Mouse (Mus musculus) spleen, adult 2 months (tissue): Measurements from ENCODE around the gene Rab3a. TPM values are rescaled to one million over a fixed set of nuclear protein-coding genes. Genes with fewer than 3 reads are reported as not detected.

Experiments
- DNase-seq, 2 experiments: peaks; one replicate each; pipeline versions ENCODE4 v3.0.0 to v3.0.0-alpha.2; 2012 to 2021; ENCODE audit warnings: low spot score in 2 of 2, low read depth in 1 of 2
- H3K27ac ChIP-seq: fragments of 200-500 bp; 2 replicates; pipeline ENCODE4 v1.5.1; 2012; ENCODE audit warnings: low read length, inconsistent platforms; ENCODE audit not compliant: insufficient read depth
- H3K27me3 ChIP-seq: fragments of 200-500 bp; 2 replicates; pipeline ENCODE4 v1.6.1; 2012; ENCODE audit warnings: mild to moderate bottlenecking, moderate library complexity, low read length, inconsistent platforms; ENCODE audit not compliant: control insufficient read depth, insufficient read depth
- H3K36me3 ChIP-seq: fragments of 200-500 bp; 2 replicates; pipeline ENCODE4 v1.6.1; 2012; ENCODE audit warnings: mild to moderate bottlenecking, low read length, inconsistent platforms; ENCODE audit not compliant: control insufficient read depth, insufficient read depth
- H3K4me1 ChIP-seq: fragments of 200-500 bp; 2 replicates; pipeline ENCODE4 v1.6.1; 2011; ENCODE audit warnings: inconsistent platforms; ENCODE audit not compliant: control insufficient read depth, insufficient read depth, insufficient read length
- H3K4me3 ChIP-seq: fragments of 200-500 bp; 2 replicates; pipeline ENCODE4 v1.5.1; 2011; ENCODE audit warnings: mild to moderate bottlenecking, inconsistent platforms; ENCODE audit not compliant: insufficient read depth, insufficient read length; ENCODE audit errors: extremely low read depth
- CTCF ChIP-seq: fragments of 200-500 bp; IDR thresholded peaks from 2 replicates; pipeline ENCODE4 v1.5.1; 2011; ENCODE audit warnings: mild to moderate bottlenecking, inconsistent platforms; ENCODE audit not compliant: insufficient read depth, insufficient read length, insufficient replicate concordance; ENCODE audit errors: extremely low read depth
- POLR2A ChIP-seq: fragments of 200-500 bp; IDR thresholded peaks from 2 replicates; pipeline ENCODE4 v1.6.1; 2011; ENCODE audit warnings: low read depth, low read length, inconsistent platforms
- WGBS: fragments of 180-500 bp; shearing (Covaris S2); methylation state at CpG from one replicate; pipeline ENCODE4 v1.1.7; 2018; 5-methylcytosine and 5-hydroxymethylcytosine counted together
- polyA plus RNA-seq: library from polyadenylated mRNA; depleted of rRNA; stranded (reverse); fragments of >200 nt; gene quantifications from 2 replicates; pipeline ENCODE4 v1.2.3, GENCODE M21; 2012

Rab3a gene
- polyA plus RNA-seq, 1 experiment: 12.1 TPM

DNA sequence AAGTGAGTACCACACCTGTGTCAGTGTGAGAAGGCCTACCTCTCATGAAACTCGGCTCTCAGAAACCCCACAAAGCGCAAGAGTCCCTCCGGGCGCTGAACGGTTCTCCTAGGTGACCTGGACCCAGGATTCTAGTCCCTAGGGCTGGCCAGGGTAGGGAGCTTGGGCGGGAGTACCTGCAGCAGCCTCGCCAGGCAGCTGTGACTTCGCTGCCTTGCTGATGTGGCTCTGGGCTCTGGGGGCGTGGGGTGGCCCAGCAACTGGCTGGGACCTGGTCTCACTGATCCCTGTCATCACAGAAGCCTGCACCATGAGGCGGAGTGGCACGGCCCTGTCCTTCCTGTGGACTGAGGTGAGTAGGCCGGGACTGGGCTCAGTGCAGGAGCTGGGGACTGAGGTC lies 30.3 kb upstream of the Rab3a start:
- WGBS: 89% methylated on average over 12 of the region's 12 CpGs
- Histone ChIP-seq H3K27ac (no peak overlapping the region), H3K4me1 (no peaks in the 10 kb centered on the region; the same call in 1 of the 2 replicates), H3K4me3 (no peak overlapping the region), H3K36me3 (no peaks in the 10 kb centered on the region), H3K27me3 (no peaks in the 10 kb centered on the region)
- no peak for DNase-seq
- no peak for TF ChIP-seq POLR2A
- TF ChIP-seq CTCF: no peak

DNA sequence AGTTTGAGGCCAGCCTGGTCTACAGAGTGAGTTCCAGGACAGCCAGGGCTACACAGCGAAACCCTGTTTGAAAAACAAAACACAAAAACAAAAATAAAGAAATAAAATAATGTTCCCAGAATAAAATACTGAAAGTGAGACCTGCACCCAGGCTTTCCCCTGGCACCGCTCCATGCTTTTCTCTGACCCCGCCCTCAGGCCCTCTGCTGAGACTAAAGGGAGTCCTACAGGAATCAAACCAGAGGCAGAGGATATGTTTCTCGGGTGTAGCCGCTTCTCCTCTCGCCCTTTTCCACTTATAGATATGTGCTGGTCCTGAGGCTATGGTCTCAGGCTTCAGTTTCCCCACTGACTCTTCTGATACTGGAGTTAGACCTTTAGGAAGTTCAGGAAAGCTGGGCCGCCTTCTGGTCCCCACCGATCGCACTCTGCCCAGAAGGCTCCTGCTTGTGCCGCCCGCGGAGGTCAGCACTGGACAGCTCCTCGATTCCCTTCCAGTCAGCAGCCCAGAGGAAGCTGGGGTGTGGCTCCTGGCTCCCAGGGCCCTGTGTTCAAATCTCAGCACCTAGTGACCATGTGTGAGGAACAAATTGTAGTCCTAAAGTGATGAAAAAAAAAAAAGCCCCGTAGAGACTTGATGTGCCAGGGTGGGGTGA lies 28.6 kb upstream of the Rab3a start:
- H3K36me3 ChIP-seq: no peaks in the 10 kb centered on the region
- DNase-seq: no peak
- H3K27me3 ChIP-seq: no peaks in the 10 kb centered on the region
- peaks cover 12% of the 10 kb centered on the region; the same call in 1 of the 2 replicates for H3K4me1 ChIP-seq
- TF ChIP-seq POLR2A: no peak
- TF ChIP-seq CTCF: no peak
- H3K4me3 ChIP-seq: no peak overlapping the region
- H3K27ac ChIP-seq: no peak overlapping the region
- WGBS: 42% methylated on average over 14 of the region's 14 CpGs

DNA sequence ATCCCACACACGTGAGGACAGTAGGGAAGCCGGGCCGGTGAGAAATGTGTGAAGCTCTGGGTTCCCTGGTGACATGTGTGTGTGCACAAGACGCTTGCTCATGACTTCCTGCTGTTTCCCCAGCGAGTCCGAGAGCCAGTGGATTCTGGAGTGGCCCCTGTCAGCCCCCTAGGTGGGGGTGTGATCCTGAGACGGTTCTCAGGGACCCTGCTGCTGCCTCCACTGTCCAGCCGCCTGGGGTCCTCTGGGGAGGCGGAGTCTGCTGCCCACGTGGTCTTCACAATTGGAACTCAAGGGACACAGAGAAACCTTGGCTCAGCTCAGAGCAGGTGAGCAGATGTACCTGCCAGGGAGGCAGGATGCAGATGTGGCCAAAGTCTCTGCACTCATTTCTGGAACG lies 27.8 kb upstream of the Rab3a start:
- 39% methylated on average over 11 of the region's 11 CpGs for WGBS
- TF ChIP-seq POLR2A: no peak
- TF ChIP-seq CTCF: no peak
- Histone ChIP-seq H3K36me3 (no peaks in the 10 kb centered on the region), H3K4me3 (no peak overlapping the region), H3K4me1 (peaks cover 12% of the 10 kb centered on the region; the same call in 1 of the 2 replicates), H3K27me3 (no peaks in the 10 kb centered on the region), H3K27ac (no peak overlapping the region)
- DNase-seq: no peak

DNA sequence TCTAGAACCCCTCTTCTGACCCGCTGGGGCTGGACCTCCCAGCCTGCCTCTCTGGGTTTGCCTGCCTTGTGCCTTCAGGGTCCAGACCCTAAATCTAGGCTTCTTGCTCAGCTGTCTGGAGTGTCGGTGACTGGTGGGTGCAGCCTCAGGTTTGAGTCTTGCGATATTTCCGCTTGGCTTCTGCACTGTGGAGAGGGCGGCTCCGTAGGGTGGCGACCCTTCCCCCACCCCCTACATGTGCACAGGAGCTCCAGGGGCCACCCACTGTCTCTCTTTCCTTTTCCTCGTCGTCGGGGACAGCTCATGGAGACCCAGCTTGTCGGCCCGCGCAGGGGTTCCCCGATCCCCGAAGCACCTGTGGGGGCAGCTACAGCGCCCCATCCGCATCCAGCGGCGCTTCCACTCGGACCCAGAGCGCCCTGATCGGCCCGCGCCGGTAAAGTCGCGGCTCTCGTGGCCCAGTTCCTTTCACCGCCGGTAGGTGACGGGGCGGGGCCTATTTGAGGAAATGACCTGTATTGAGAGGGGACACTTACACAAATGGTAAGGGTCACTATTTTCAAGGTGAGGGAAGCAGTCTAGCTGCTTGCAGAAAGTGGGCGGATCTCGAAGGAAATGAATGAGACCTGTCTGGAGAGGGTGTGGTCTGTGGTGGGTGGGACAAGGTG lies 24.5 kb upstream of the Rab3a start:
- no peaks in the 10 kb centered on the region for H3K36me3 ChIP-seq
- H3K4me3 ChIP-seq: peak overlapping the region; percentile 47; the same call in 1 of the 2 replicates
- peak; percentile 45 to 73 for DNase-seq
- H3K27ac ChIP-seq: peak overlapping the region; percentile 19; the same call in 1 of the 2 replicates
- TF ChIP-seq CTCF (peak; percentile 31; the same call in 1 of the 2 replicates), POLR2A (no peak)
- WGBS: 2% methylated on average over 34 of the region's 34 CpGs
- no peaks in the 10 kb centered on the region for H3K27me3 ChIP-seq
- peaks cover 12% of the 10 kb centered on the region; the same call in 1 of the 2 replicates for H3K4me1 ChIP-seq

DNA sequence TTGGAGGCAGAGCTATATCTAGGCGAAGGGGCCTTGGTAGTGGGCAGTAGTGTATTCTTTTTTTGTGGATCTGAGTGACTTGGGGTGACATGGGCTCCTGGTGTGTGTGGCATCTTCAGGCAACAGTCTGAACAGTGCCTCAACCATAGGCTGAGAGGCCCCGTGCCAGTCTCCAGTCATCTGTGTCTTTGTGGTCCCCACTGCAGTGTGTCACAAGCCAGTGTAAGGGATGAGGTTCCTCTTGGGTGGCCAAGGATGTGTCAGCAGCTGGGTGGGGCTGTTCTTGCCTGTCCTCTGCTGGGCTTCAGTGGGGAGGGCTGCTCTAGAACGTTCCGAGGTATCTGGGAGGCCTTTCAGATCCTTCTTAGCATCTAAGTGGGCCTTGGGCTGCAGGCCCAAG lies 23.5 kb upstream of the Rab3a start:
- TF ChIP-seq POLR2A (no peak), CTCF (no peak)
- WGBS: 42% methylated on average over 4 of the region's 4 CpGs
- Histone ChIP-seq H3K36me3 (no peaks in the 10 kb centered on the region), H3K27ac (peak overlapping the region; percentile 69), H3K27me3 (no peaks in the 10 kb centered on the region), H3K4me3 (no peak overlapping the region), H3K4me1 (peaks cover 12% of the 10 kb centered on the region; the same call in 1 of the 2 replicates)
- peak; percentile 55 to 59 for DNase-seq

DNA sequence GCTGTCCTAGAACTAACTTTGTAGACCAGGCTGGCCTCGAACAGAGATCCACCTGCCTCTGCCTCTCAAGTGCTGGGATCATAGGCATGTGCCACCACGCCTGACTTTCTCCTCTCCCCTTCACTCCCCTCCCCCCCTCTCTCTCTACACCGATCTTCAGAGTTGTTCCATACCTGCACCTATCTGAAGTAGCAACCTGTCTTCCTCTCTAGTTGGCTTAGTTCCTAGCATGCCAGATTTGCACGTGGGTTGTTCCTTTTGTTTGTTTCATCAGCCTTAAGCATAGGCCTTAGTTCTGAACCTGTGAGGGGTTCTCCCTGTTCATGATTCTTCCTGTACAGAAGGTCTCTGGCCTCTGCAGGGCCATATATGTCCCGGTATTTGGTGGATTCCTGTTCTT lies 16.8 kb upstream of the Rab3a start:
- Histone ChIP-seq H3K4me3 (no peak overlapping the region), H3K36me3 (no peaks in the 10 kb centered on the region), H3K27me3 (no peaks in the 10 kb centered on the region; the same call in 1 of the 2 replicates), H3K4me1 (no peaks in the 10 kb centered on the region), H3K27ac (no peak overlapping the region)
- TF ChIP-seq CTCF: no peak
- TF ChIP-seq POLR2A: no peak
- no peak for DNase-seq
- WGBS: 73% methylated on average over 5 of the region's 5 CpGs
